14 mouse cellular contexts compared by ENCODE assay signal in genomic region chr12:80387326-80387725, GRCm38 (mm10).
"Had no signal": no experiment of that assay in that cellular context is flagged by ENCODE, and none has a peak within 500 bp of the region (broad histone marks: within the 10 kb centered on the region; RNA-seq: fewer than 3 reads in every experiment).

No protein-coding gene starts in this region.

- H3K27me3 ChIP-seq: limb, embryonic 13.5 days; midbrain, embryonic 13.5 days had no signal

- H3K9ac ChIP-seq: limb, embryonic 13.5 days; liver, embryonic 14.5 days; midbrain, embryonic 13.5 days had no signal

- H3K9me3 ChIP-seq: limb, embryonic 13.5 days; midbrain, embryonic 13.5 days had no signal

- H3K4me3 ChIP-seq: limb, embryonic 13.5 days; midbrain, embryonic 13.5 days had no signal

- H3K27ac ChIP-seq: kidney, postnatal 0 days; limb, embryonic 13.5 days; liver, embryonic 14.5 days; midbrain, embryonic 13.5 days had no signal

- ATAC-seq: inflammation-experienced regulatory T-cells, adult 6 months; intestine, postnatal 0 days; lung, postnatal 0 days; midbrain, embryonic 13.5 days had no signal

- H3K4me2 ChIP-seq: limb, embryonic 13.5 days; midbrain, embryonic 13.5 days had no signal

- H3K4me1 ChIP-seq: midbrain, embryonic 13.5 days had no signal

- DNase-seq: kidney, adult 8-10 months; kidney, postnatal 36 days; lung, adult 2 months; lung, postnatal 36 days; right cerebral cortex, postnatal 25 days; thymus, adult 2 months; thymus, postnatal 25 days had no signal
